Mouse (Mus musculus) limb, embryonic 14.5 days (tissue): Measurements from ENCODE around the gene Krt10. TPM values are rescaled to one million over a fixed set of nuclear protein-coding genes. Genes with fewer than 3 reads are reported as not detected.

Experiments used
- ATAC-seq: fragments of 200-750 bp; cut with Nextera tagmentation; 2 replicates; pipeline ENCODE4 v1.8.0; 2017; ENCODE audit warnings: low read depth, moderate number of reproducible peaks, moderate TSS enrichment; ENCODE audit not compliant: low FRiP score
- DNase-seq: peaks from one replicate; pipeline ENCODE4 v3.0.0-alpha.2; 2015; ENCODE audit warnings: low spot score
- H3K27ac ChIP-seq: fragments of 300-500 bp; sonication (generic); replicated peaks from 2 replicates; pipeline ENCODE4 v1.5.1; 2014; ENCODE audit warnings: low read depth, mild to moderate bottlenecking, low read length, moderate library complexity, mixed read lengths
- H3K27me3 ChIP-seq: fragments of 300-500 bp; sonication (generic); 2 replicates; pipeline ENCODE4 v1.6.1; 2014; ENCODE audit warnings: low read length, mixed read lengths; ENCODE audit not compliant: control insufficient read depth, insufficient read depth
- H3K36me3 ChIP-seq: fragments of 300-500 bp; sonication (generic); 2 replicates; pipeline ENCODE4 v1.6.1; 2014; ENCODE audit warnings: mild to moderate bottlenecking, low read length, moderate library complexity, mixed read lengths; ENCODE audit not compliant: control insufficient read depth, insufficient read depth
- H3K4me1 ChIP-seq: fragments of 300-500 bp; sonication (generic); 2 replicates; pipeline ENCODE4 v1.6.1; 2014; ENCODE audit warnings: antibody characterized with exemption, low read length, mixed read lengths; ENCODE audit not compliant: control insufficient read depth, insufficient read depth
- H3K4me2 ChIP-seq: fragments of 300-500 bp; sonication (generic); replicated peaks from 2 replicates; pipeline ENCODE4 v1.6.1; 2014; ENCODE audit warnings: low read depth, mild to moderate bottlenecking, low read length, moderate library complexity; ENCODE audit not compliant: severe bottlenecking
- H3K4me3 ChIP-seq: fragments of 300-500 bp; sonication (generic); replicated peaks from 2 replicates; pipeline ENCODE4 v1.5.1; 2014; ENCODE audit warnings: low read length
- H3K9ac ChIP-seq: fragments of 300-500 bp; sonication (generic); 2 replicates; pipeline ENCODE4 v1.6.1; 2014; ENCODE audit warnings: mild to moderate bottlenecking, low read depth, low read length, moderate library complexity; ENCODE audit not compliant: severe bottlenecking
- H3K9me3 ChIP-seq: fragments of 300-500 bp; sonication (generic); 2 replicates; pipeline ENCODE4 v1.6.1; 2016; ENCODE audit warnings: low read length; ENCODE audit not compliant: control insufficient read depth
- POLR2A ChIP-seq: fragments of 200-500 bp; IDR thresholded peaks from 2 replicates; pipeline ENCODE4 v1.8.0; 2012; ENCODE audit warnings: inconsistent platforms, mild to moderate bottlenecking, moderate library complexity, borderline replicate concordance; ENCODE audit not compliant: insufficient read depth, insufficient read length; ENCODE audit errors: extremely low read depth
- WGBS: fragments of 180-500 bp; shearing (Covaris S2); extraction: QIAGEN DNeasy Blood & Tissue Kit; methylation state at CpG from one replicate; pipeline ENCODE4 v1.1.7; 2014; 5-methylcytosine and 5-hydroxymethylcytosine counted together
- polyA plus RNA-seq, 2 experiments: library from polyadenylated mRNA; depleted of rRNA in 1 of 2; stranded (reverse) in 1 of 2; unstranded in 1 of 2; fragments of >200 nt; fragmentation: Nextera tagmentation in 1 of 2; extraction: Ambion mirVana in 1 of 2; gene quantifications; 2 replicates each; pipeline versions ENCODE4 v1.2.1 to v1.2.3; 2012 to 2014

The Krt10 gene
- 131 and 242 TPM in 2 replicates for polyA plus RNA-seq (2012; rRNA removed)
- 119 and 176 TPM in 2 replicates for polyA plus RNA-seq (2014; fragmentation: Nextera tagmentation; extraction: Ambion mirVana)

DNA sequence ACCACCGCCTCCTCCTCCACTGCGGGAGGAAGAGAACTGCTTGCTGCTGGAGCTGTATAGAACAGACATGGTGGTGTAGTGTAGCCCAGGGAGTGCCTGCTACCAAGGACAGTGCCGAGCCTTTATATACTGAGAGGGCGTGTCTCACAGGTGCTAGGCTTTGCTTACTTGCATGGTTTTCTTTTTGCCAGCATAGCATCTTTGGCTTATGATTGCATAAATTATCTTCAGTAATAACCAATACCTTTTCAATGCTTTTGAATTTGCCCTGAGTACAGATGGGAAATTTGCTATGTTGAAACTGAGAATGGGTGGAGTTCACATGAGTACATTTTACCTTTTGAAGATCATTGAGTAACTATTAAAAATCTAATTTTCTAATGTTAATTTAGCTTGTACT lies at the start of gene Krt10:
Gene Krt10, minus strand, starts transcription at position 101 of the 400 bp plus-strand sequence.
- H3K27me3 ChIP-seq, result no peaks in the 10 kb centered on the region
- H3K4me2 ChIP-seq, result no peak within 1 kb of the TSS
- TF ChIP-seq POLR2A, result no peak
- no peak within 1 kb of the TSS for H3K9ac ChIP-seq
- no peaks in the 10 kb centered on the region for H3K9me3 ChIP-seq
- ATAC-seq (no peak), DNase-seq (no peak)
- WGBS, result 84% methylated on average over 4 of the region's 4 CpGs
- H3K36me3 ChIP-seq, result no peaks in the 10 kb centered on the region
- H3K4me3 ChIP-seq, result no peak within 1 kb of the TSS
- no peaks in the 10 kb centered on the region for H3K4me1 ChIP-seq
- no peak within 1 kb of the TSS for H3K27ac ChIP-seq

DNA sequence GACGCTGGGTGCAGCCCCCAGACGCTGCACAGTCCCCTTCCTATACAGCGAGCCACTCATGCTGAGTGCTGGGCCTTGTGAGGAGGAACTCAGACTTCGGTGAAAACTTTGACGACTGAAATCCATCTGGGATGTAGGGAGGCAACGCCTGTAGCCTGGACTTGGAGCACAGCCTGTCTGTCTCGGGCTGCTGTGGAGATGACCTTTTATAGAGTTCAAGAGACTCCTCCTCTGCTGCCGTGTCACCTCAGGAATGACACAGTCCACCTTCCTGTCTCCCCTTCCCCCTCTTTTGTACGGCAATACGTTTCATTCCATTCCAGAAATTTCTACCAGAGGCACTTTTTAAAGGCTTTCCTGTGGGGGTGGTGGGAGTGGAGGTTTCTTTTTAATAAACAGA lies 48.8 kb upstream of the Krt10 start, which contains the start of gene Krt20:
Gene Krt20, minus strand, starts transcription at position 179 of the 400 bp plus-strand sequence.
- H3K36me3 ChIP-seq, result no peaks in the 10 kb centered on the region
- no peak for ATAC-seq
- H3K4me1 ChIP-seq, result no peaks in the 10 kb centered on the region
- H3K27me3 ChIP-seq, result no peaks in the 10 kb centered on the region
- H3K4me2 ChIP-seq, result no peak within 1 kb of the TSS
- DNase-seq, result no peak
- H3K9me3 ChIP-seq, result no peaks in the 10 kb centered on the region
- no peak within 1 kb of the TSS for H3K4me3 ChIP-seq
- H3K9ac ChIP-seq, result no peak within 1 kb of the TSS
- H3K27ac ChIP-seq, result no peak within 1 kb of the TSS
- no peak for TF ChIP-seq POLR2A
- 31% methylated on average over 10 of the region's 10 CpGs for WGBS

DNA sequence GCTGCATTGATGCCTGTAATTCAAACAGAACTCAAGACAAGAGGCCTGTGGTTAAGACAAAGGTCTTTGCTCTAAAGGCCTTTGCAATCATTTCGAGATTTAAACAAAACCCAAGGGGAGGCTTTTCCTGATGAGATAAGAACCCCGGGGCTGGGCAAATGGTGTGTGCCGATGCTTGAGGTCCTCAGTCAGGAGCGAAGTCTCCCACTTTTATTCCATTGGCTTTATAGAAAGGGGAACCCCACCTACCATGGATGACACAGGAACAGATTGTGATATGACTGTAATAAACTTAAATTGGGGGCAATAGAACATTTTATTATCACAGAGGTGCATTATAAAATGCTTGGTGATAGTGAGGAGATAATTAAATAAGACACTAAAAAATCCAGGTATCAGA lies 47.5 kb upstream of the Krt10 start:
- DNase-seq, result no peak
- no peaks in the 10 kb centered on the region for H3K36me3 ChIP-seq
- no peak overlapping the region for H3K4me3 ChIP-seq
- no peak overlapping the region for H3K9ac ChIP-seq
- H3K27me3 ChIP-seq, result no peaks in the 10 kb centered on the region
- H3K9me3 ChIP-seq, result no peaks in the 10 kb centered on the region
- H3K4me2 ChIP-seq, result no peak overlapping the region
- WGBS, result 80% methylated on average over 4 of the region's 4 CpGs
- TF ChIP-seq POLR2A, result no peak
- no peak overlapping the region for H3K27ac ChIP-seq
- no peak for ATAC-seq
- H3K4me1 ChIP-seq, result no peaks in the 10 kb centered on the region

DNA sequence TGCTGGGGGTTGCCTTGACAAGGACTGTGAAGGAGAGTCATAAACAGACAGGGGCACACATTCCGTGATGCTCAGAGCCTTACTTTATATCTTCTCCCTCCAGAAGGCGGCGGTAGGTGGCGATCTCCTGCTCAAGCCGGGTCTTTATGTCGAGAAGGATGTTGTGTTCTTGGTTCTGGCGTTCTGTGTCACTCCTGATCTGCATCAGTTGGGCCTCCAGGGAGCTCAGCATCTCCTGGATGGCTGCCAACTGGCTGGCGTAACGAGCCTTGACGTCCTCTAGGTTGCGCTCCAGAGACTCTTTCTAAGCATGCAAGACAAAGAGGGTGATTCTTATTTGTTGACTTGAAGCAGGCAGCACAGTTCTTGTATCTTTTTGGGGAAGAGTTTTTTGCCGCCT lies 41.5 kb upstream of the Krt10 start:
- Histone ChIP-seq H3K27ac (no peak overlapping the region), H3K9me3 (no peaks in the 10 kb centered on the region), H3K4me2 (no peak overlapping the region), H3K9ac (no peak overlapping the region), H3K27me3 (no peaks in the 10 kb centered on the region), H3K4me3 (no peak overlapping the region), H3K36me3 (no peaks in the 10 kb centered on the region), H3K4me1 (no peaks in the 10 kb centered on the region)
- 53% methylated on average over 12 of the region's 12 CpGs for WGBS
- DNase-seq (peak; percentile 5), ATAC-seq (no peak)
- TF ChIP-seq POLR2A, result no peak

DNA sequence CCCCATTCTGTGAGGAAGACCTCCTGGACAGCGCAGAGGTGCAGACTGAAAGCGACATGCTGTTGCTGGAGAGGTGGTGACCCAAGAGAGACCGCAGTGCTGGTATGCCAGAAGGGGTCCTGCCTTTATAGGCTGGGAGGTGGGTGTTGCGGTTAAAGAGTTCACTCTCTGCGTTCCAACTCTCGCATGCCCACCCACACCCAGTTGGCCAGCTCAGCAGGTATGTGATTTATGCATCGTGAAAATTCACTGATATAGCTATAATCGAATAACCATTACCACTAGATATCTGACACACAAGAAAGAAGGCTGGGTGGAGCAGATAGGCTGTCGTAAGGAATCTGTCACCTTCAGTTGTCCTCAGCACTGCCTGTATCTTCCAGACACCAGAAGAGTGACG lies 33.0 kb upstream of the Krt10 start, which contains the start of gene Krt12:
Gene Krt12, minus strand, starts transcription at position 101 of the 400 bp plus-strand sequence.
- Histone ChIP-seq H3K36me3 (no peaks in the 10 kb centered on the region), H3K27ac (no peak within 1 kb of the TSS), H3K4me1 (no peaks in the 10 kb centered on the region), H3K27me3 (no peaks in the 10 kb centered on the region), H3K9ac (no peak within 1 kb of the TSS), H3K9me3 (no peaks in the 10 kb centered on the region), H3K4me2 (no peak within 1 kb of the TSS), H3K4me3 (no peak within 1 kb of the TSS)
- no peak for ATAC-seq
- WGBS, result 85% methylated on average over 10 of the region's 10 CpGs
- DNase-seq, result no peak
- TF ChIP-seq POLR2A, result no peak
